Mouse (Mus musculus) heart, embryonic 13.5 days (tissue): ENCODE measurements around the gene Zfyve9. TPM values are rescaled to one million over a fixed set of nuclear protein-coding genes. Genes with fewer than 3 reads are reported as not detected.

Source experiments
- ATAC-seq: fragments of 200-750 bp; cut with Nextera tagmentation; 2 replicates; pipeline ENCODE4 v1.8.0; 2017; ENCODE audit warnings: moderate TSS enrichment; ENCODE audit not compliant: insufficient number of reproducible peaks, low FRiP score, low TSS enrichment; ENCODE audit errors: extremely low read depth
- H3K27ac ChIP-seq: fragments of 300-500 bp; sonication (generic); replicated peaks from 2 replicates; pipeline ENCODE4 v1.5.1; 2015; ENCODE audit warnings: moderate library complexity, mild to moderate bottlenecking, inconsistent platforms
- H3K27me3 ChIP-seq: fragments of 300-500 bp; sonication (generic); replicated peaks from 2 replicates; pipeline ENCODE4 v1.6.1; 2015; ENCODE audit warnings: mild to moderate bottlenecking, inconsistent platforms
- H3K36me3 ChIP-seq: fragments of 300-500 bp; sonication (generic); 2 replicates; pipeline ENCODE4 v1.6.1; 2015; ENCODE audit warnings: mild to moderate bottlenecking, inconsistent platforms
- H3K4me1 ChIP-seq: fragments of 300-500 bp; sonication (generic); 2 replicates; pipeline ENCODE4 v1.6.1; 2015; ENCODE audit warnings: inconsistent platforms
- H3K4me2 ChIP-seq: fragments of 300-500 bp; sonication (generic); 2 replicates; pipeline ENCODE4 v1.6.1; 2015; ENCODE audit warnings: inconsistent platforms, mild to moderate bottlenecking, moderate library complexity
- H3K4me3 ChIP-seq: fragments of 300-500 bp; sonication (generic); 2 replicates; pipeline ENCODE4 v1.5.1; 2015; ENCODE audit warnings: moderate library complexity, mild to moderate bottlenecking, inconsistent platforms
- H3K9ac ChIP-seq: fragments of 300-500 bp; sonication (generic); 2 replicates; pipeline ENCODE4 v1.6.1; 2015; ENCODE audit warnings: inconsistent platforms, mild to moderate bottlenecking, moderate library complexity
- H3K9me3 ChIP-seq: fragments of 300-500 bp; sonication (generic); 2 replicates; pipeline ENCODE4 v1.6.1; 2016; ENCODE audit warnings: inconsistent platforms
- WGBS: fragments of 180-500 bp; shearing (Covaris S2); methylation state at CpG from one replicate; pipeline ENCODE4 v1.1.7; 2015; ENCODE audit warnings: mixed read lengths; 5-methylcytosine and 5-hydroxymethylcytosine counted together
- polyA plus RNA-seq: library from polyadenylated mRNA; unstranded; fragments of >200 nt; fragmentation: Nextera tagmentation; extraction: Ambion mirVana; gene quantifications from 2 replicates; pipeline ENCODE4 v1.2.1, GENCODE M21; 2015

Zfyve9 gene
- 2.8 TPM in 2 replicates for polyA plus RNA-seq

GRCm38 (mm10) chr4:108780057-108780863 is at the start of gene Zfyve9:
TSS of gene Zfyve9 (minus strand) at chr4:108780798.
- H3K9me3 ChIP-seq: no peaks in the 10 kb centered on the region
- peak within 1 kb of the TSS; percentile 94 for H3K27ac ChIP-seq
- peak within 1 kb of the TSS; percentile 86 for H3K4me2 ChIP-seq
- ATAC-seq: peak; percentile 83
- WGBS: under 1% methylated on average over 70 of the region's 111 CpGs
- H3K36me3 ChIP-seq: no peaks in the 10 kb centered on the region
- H3K9ac ChIP-seq: peak within 1 kb of the TSS; percentile 99
- peak within 1 kb of the TSS; percentile 95 for H3K4me3 ChIP-seq
- H3K27me3 ChIP-seq: no peaks in the 10 kb centered on the region
- peaks cover 14% of the 10 kb centered on the region; the same call in 1 of the 2 replicates for H3K4me1 ChIP-seq

- Histone ChIP-seq H3K4me1 (peaks cover 11% of the 10 kb centered on the region), H3K9ac (no peak overlapping the region), H3K4me2 (no peak overlapping the region), H3K9me3 (no peaks in the 10 kb centered on the region), H3K4me3 (no peak overlapping the region), H3K36me3 (peaks cover 84% of the 10 kb centered on the region), H3K27me3 (no peaks in the 10 kb centered on the region), H3K27ac (no peak overlapping the region)
- ATAC-seq: no peak
- WGBS: 90% methylated on average over 2 of the region's 2 CpGs
Measured at GRCm38 (mm10) chr4:108826643-108827042, 46.0 kb upstream of the Zfyve9 start.

- Histone ChIP-seq H3K36me3 (peaks cover 89% of the 10 kb centered on the region), H3K9me3 (no peaks in the 10 kb centered on the region), H3K4me3 (no peak overlapping the region), H3K27me3 (no peaks in the 10 kb centered on the region), H3K9ac (no peak overlapping the region), H3K4me2 (no peak overlapping the region), H3K4me1 (peaks cover 7% of the 10 kb centered on the region), H3K27ac (no peak overlapping the region)
- no peak for ATAC-seq
- whole genome bisulfite sequencing: 80% methylated on average over 1 of the region's 1 CpGs
Measured at GRCm38 (mm10) chr4:108826096-108826495, 45.5 kb upstream of the Zfyve9 start.

GRCm38 (mm10) chr4:108825677-108826076 is 45.1 kb upstream of the Zfyve9 start:
- ATAC-seq: no peak
- 89% methylated on average over 3 of the region's 3 CpGs for WGBS

GRCm38 (mm10) chr4:108811550-108811949 is 31.0 kb upstream of the Zfyve9 start:
- no peaks in the 10 kb centered on the region for H3K9me3 ChIP-seq
- no peak overlapping the region for H3K27ac ChIP-seq
- no peaks in the 10 kb centered on the region for H3K27me3 ChIP-seq
- no peaks in the 10 kb centered on the region for H3K4me1 ChIP-seq
- no peak overlapping the region for H3K9ac ChIP-seq
- no peak for ATAC-seq
- H3K4me2 ChIP-seq: no peak overlapping the region
- peaks cover 15% of the 10 kb centered on the region for H3K36me3 ChIP-seq
- H3K4me3 ChIP-seq: no peak overlapping the region
- 68% methylated on average over 6 of the region's 6 CpGs for WGBS

More at GRCm38 (mm10) chr4:108825677-108826076, 45.1 kb upstream of the Zfyve9 start:
- no peaks in the 10 kb centered on the region for H3K27me3 ChIP-seq
- no peak overlapping the region for H3K9ac ChIP-seq
- no peak overlapping the region for H3K4me3 ChIP-seq
- no peak overlapping the region for H3K4me2 ChIP-seq
- H3K36me3 ChIP-seq: peaks cover 93% of the 10 kb centered on the region
- peaks cover 2% of the 10 kb centered on the region; the same call in 1 of the 2 replicates for H3K4me1 ChIP-seq
- H3K27ac ChIP-seq: no peak overlapping the region
- no peaks in the 10 kb centered on the region for H3K9me3 ChIP-seq

GRCm38 (mm10) chr4:108811142-108811541 is 30.5 kb upstream of the Zfyve9 start:
- Histone ChIP-seq H3K4me2 (no peak overlapping the region), H3K27ac (no peak overlapping the region), H3K4me3 (no peak overlapping the region), H3K4me1 (no peaks in the 10 kb centered on the region), H3K27me3 (no peaks in the 10 kb centered on the region), H3K9ac (no peak overlapping the region), H3K9me3 (no peaks in the 10 kb centered on the region), H3K36me3 (peaks cover 15% of the 10 kb centered on the region)
- ATAC-seq: no peak
- WGBS: 58% methylated on average over 4 of the region's 4 CpGs

GRCm38 (mm10) chr4:108803535-108803934 is 22.9 kb upstream of the Zfyve9 start:
- Histone ChIP-seq H3K4me3 (no peak overlapping the region), H3K27me3 (no peaks in the 10 kb centered on the region), H3K36me3 (no peaks in the 10 kb centered on the region), H3K4me2 (no peak overlapping the region), H3K27ac (no peak overlapping the region), H3K4me1 (no peaks in the 10 kb centered on the region), H3K9me3 (no peaks in the 10 kb centered on the region), H3K9ac (no peak overlapping the region)
- ATAC-seq: no peak
- WGBS: 85% methylated on average over 2 of the region's 2 CpGs

- Histone ChIP-seq H3K4me3 (no peak overlapping the region), H3K9me3 (no peaks in the 10 kb centered on the region), H3K27me3 (no peaks in the 10 kb centered on the region), H3K9ac (no peak overlapping the region), H3K4me1 (peaks cover 15% of the 10 kb centered on the region), H3K27ac (no peak overlapping the region), H3K36me3 (no peaks in the 10 kb centered on the region), H3K4me2 (no peak overlapping the region)
- WGBS: 49% methylated on average over 2 of the region's 2 CpGs
- no peak for ATAC-seq
Measured at GRCm38 (mm10) chr4:108798083-108798830, 17.7 kb upstream of the Zfyve9 start.

GRCm38 (mm10) chr4:108796701-108797100 is 16.1 kb upstream of the Zfyve9 start:
- no peak overlapping the region for H3K9ac ChIP-seq
- ATAC-seq: no peak
- H3K4me3 ChIP-seq: no peak overlapping the region
- H3K27me3 ChIP-seq: no peaks in the 10 kb centered on the region
- peaks cover 15% of the 10 kb centered on the region for H3K4me1 ChIP-seq
- 30% methylated on average over 4 of the region's 4 CpGs for WGBS
- no peak overlapping the region for H3K4me2 ChIP-seq
- H3K36me3 ChIP-seq: no peaks in the 10 kb centered on the region
- H3K27ac ChIP-seq: no peak overlapping the region
- H3K9me3 ChIP-seq: no peaks in the 10 kb centered on the region

GRCm38 (mm10) chr4:108793941-108794340 is 13.3 kb upstream of the Zfyve9 start:
- Histone ChIP-seq H3K9me3 (no peaks in the 10 kb centered on the region), H3K9ac (no peak overlapping the region), H3K4me1 (peaks cover 15% of the 10 kb centered on the region), H3K4me3 (no peak overlapping the region), H3K4me2 (no peak overlapping the region), H3K27ac (no peak overlapping the region), H3K27me3 (no peaks in the 10 kb centered on the region), H3K36me3 (no peaks in the 10 kb centered on the region)
- no peak for ATAC-seq
- 46% methylated on average over 1 of the region's 1 CpGs for WGBS

GRCm38 (mm10) chr4:108790507-108790906 is 9.9 kb upstream of the Zfyve9 start:
- H3K27ac ChIP-seq: no peak overlapping the region
- no peaks in the 10 kb centered on the region for H3K9me3 ChIP-seq
- no peak overlapping the region for H3K4me2 ChIP-seq
- H3K4me1 ChIP-seq: no peaks in the 10 kb centered on the region
- no peak overlapping the region for H3K4me3 ChIP-seq
- H3K9ac ChIP-seq: no peak overlapping the region
- WGBS: 48% methylated on average over 1 of the region's 1 CpGs
- ATAC-seq: no peak
- no peaks in the 10 kb centered on the region for H3K27me3 ChIP-seq
- H3K36me3 ChIP-seq: no peaks in the 10 kb centered on the region
